Mouse (Mus musculus): ENCODE results near the gene Plcg1.
A peak's percentile ranks its signal among the peaks of the same experiment; 100 is the strongest.

The Plcg1 gene

GRCm38 (mm10) chr2:160736466-160736865 is 5.4 kb downstream of the Plcg1 start:
- DNase-seq, result no peak

DNA sequence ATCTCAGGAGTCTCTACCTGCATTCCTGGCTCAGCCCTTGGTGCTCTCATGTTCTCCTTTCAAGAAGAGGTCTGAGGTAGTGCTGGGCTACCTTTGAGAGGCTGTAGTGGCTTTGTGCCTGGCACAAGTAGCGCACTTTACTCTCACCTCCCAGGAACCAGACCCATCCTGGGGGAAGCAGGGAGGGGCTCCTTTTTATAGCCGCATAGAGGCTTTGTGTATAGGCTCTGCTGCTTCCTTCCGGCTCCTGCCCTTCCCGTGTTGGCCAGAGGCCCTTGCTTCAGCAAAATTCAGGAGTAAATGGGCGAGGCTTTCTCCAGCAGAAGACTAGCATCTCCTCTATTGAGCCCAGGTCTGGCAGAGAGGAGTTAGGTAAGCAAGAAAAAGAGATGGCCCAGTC is 7.3 kb downstream of the Plcg1 start:
- no peak for DNase-seq

- DNase-seq, result no peak
Observed at GRCm38 (mm10) chr2:160739647-160740356, 8.7 kb downstream of the Plcg1 start.

GRCm38 (mm10) chr2:160740521-160741156 is 9.5 kb downstream of the Plcg1 start:
- DNase-seq, result peak; percentile 75

GRCm38 (mm10) chr2:160741580-160741979 is 10.5 kb downstream of the Plcg1 start:
- no peak for DNase-seq

DNA sequence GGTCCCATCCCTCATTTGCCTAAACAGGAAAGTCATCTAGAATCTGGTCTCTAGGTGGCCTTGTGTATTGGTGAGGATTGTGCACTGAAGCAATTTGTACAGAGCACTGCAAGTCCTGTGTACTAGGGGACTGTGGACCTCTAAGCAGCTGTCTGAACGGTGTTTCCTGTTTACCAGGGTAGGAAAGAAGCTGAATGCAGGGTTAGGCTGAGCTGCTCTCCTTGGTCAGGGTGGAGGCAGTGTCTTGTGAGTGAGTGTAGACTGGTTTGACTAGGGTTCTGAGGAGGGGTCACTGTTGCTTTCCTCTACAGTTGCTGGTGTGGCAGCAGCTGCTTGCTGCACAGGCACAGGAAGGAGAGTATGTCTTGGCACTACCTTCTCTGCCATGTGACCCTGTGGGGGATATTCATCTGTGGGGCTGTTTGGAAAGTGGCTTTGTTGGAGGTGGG is 11.1 kb downstream of the Plcg1 start:
- DNase-seq, result peak; percentile 57

GRCm38 (mm10) chr2:160744040-160744822 is 13.1 kb downstream of the Plcg1 start:
- DNase-seq, result peak; percentile 80

DNA sequence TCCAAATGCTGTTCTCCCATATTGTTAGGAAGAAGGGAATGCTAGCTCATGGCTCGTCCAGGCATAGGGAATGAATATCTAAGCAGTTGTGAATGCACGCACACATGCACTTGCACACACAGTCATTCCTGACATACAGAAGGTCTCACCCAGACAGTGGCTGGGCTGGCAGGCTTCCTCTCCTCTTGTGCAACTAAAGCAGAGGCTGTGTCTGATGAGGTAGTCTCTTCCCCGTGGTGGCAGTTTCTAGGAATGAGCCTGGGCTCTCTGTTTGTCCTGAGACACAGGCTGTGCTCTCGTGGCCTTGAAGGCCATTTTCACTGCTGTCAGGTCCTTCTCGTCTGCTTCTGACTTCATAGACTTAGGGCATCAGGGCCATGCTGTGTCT is 13.7 kb downstream of the Plcg1 start:
- no peak for DNase-seq

- DNase-seq, result no peak
Observed at GRCm38 (mm10) chr2:160745497-160745896, 14.4 kb downstream of the Plcg1 start.

DNA sequence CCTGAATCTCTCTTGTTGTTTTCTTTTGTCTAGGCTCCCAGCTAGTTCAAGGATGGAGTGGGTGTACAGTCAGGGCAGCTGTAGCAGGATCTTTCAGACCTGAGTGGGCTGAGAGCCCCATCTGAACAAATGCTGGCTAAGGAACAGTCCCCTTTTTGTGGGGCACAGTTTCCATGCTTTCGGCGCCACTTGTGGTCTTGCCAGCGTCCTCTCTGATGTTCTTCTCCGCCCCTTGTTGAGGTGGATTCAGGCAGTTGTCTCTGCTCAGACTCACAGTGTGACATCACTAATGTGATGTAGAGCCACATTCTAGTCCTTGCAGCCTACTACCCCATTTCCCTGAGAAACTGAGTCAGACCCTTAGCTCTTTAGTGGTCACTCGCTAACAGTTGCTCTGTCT is 15.5 kb downstream of the Plcg1 start:
- peak; percentile 28 for DNase-seq

- DNase-seq, result no peak
Observed at GRCm38 (mm10) chr2:160747075-160747474, 16.0 kb downstream of the Plcg1 start.

DNA sequence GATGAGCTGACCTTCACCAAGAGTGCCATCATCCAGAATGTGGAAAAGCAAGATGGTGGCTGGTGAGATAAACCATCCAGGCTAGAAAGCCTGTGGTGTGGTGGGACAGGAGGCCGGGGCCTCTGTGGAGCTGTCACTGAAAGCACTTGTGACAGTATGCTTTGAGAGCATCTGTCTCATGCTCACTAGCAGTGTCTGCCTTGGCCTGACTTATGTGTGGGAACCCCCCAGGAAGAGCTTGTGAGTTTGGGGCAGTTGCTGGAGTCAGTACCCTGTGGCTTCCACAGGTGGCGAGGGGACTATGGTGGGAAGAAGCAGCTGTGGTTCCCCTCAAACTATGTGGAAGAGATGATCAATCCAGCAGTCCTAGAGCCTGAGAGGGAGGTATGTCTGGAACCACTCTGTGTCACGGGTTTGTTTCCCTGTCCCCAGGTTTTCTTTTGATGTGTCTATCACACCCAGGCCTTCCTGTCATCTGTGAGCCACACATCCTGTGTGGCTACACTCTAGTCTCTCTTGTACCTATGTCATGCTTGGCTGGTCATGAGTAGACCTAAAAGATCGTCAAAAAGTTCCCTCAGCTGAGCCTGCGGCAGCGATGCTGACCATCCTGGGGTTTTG is 25.6 kb downstream of the Plcg1 start:
- DNase-seq, result peak; percentile 37

DNA sequence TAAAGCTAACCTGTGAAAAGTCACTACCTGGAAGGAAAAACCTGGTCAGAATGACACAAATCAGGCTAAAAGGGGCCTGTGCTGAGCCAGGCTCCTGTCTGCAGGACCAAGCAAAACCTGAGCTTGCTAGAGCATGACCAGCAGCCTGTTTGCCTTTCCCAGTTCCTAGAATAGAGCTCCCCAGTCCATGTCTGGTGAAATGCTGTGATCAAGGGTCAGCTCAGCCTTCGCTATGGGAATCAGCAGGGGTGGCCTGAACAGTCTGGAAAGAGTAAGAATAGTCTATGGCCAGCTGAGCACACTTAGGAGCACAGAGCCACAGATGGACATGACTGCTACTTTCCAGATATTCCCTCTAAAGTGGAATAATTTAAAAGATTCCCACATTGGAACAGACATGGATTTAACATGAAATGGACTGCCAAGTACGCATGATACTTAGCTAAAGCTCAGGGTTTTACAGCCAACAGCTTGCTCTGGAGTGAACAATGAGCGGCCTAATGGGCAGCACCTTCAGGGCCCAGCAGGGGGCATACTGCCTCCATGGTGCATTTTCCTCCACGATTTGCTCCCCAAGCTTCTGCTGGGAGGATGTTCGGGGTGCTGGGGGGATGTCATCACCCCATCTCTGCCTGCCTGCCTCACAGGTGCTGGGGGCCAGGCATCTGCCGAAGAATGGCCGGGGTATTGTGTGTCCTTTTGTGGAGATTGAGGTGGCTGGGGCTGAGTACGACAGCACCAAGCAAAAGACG is 29.5 kb downstream of the Plcg1 start:
- DNase-seq, result peak; percentile 49

DNA sequence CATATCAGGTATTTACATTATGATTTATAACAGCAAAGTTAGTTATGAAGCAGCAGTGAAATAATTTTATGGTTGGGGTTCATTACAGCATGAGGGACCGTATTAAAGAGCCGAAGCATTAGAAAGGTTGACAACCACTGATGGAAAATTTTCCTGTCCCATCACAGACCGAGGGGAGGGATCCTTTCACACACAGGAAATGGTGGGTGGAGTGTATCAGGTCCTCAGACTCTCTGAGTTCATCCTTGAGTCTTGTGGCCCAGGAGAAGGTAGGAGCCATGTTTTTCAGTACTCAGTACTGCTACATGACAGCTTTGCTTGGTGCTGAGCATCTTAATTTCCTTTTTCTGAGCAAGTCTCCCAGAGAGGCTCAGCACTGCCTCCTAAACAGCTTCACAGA is 32.7 kb downstream of the Plcg1 start:
- DNase-seq, result no peak

DNA sequence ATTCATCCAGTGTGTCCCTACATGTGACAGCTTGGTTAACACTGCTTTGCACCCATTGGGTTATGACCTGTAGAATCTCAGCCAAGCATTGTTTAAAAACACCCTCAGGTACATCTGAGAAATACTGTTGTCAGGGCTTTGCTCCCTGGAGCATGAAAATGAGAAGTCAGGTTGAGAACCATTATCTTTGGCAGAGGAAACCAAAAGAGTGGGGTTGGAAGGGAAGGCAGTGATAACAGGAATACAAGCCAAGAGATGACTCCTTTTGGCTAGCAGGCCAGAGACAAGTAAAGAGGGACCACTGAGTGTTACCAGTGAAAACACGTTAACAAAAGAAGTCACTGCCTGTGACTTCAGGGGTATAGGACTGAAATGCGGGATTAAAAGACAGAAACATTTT is 33.3 kb downstream of the Plcg1 start:
- DNase-seq, result no peak

DNA sequence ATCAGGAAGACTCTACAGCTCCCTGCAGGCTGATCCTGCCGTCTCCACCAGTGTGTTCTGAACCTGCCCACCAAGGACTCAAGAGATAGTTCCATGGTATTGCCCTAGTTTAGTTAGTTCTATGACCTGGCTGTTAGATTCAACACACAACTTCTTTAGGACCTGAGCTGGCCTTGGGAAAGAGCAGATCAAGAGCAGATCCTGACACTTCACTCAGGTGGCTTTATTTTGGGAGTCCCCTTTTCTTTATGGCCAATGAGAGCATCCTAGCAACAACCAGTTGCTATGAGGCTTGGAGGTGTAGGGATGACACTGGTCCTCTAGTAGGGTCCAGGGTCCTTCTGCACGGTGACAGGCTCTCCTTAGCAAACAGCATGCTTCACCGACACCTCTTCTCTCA is 34.0 kb downstream of the Plcg1 start:
- no peak for DNase-seq

DNA sequence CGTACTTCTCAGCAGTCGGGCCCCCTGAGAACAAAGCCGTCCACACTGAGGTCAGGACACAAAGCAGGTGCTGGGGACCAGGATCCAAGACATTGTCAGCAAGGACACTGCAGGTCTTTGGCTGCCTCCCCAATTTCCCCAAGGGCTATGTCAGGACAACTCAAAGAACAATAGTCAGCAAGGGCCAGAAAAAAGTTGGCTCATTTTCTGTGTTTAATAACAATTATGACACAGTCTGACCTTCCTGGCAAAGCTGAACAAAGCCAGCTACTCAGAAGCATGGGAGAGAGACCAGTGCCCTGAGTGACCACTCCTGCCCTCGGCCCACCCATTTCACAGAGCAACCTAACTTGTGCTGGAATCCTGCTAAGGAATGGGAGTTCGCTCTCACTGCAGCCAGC is 35.3 kb downstream of the Plcg1 start:
- DNase-seq, result peak; percentile 2

DNA sequence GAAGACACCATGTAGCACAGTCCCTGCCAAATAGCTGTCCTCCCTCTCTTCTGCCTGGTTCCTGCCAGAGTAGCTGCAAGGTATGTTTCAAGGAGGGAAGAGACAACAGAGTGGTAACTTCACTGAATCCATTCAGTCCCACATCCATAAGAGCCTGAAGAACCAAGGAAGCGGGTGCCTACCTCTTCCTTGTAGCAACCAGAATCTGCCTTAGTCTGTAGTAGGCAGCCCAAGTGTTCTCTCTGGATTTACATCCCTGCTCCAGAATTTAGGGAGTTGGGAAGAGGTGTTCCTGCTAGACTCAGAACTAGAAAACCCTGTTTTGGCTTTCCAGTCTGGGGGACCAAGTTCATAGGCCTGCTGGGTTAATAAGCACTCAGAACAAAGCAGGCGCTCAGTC is 36.1 kb downstream of the Plcg1 start:
- no peak for DNase-seq

- DNase-seq, result peak; percentile 2
Observed at GRCm38 (mm10) chr2:160768097-160768695, 37.1 kb downstream of the Plcg1 start.

GRCm38 (mm10) chr2:160768997-160769396 is 37.9 kb downstream of the Plcg1 start:
- DNase-seq, result peak; percentile 2

DNA sequence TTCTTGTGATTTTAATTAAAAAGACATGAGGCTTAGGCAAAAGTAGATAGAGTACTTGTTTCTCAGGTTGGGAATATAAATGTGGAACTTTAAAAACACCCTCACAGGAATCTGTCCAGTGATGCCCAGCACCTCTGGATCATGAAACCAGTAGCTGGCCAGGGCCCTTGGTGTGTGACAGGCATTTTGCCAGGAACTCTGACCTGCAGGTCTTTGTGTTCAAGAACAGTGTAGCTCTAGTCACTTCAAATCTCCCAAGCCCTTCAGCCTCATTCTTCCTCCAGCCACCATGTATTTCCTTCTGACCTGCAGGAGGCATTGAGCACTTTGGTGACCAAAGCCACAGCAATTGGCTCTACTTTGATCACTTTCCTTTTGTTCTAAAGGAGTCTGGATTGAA is 39.3 kb downstream of the Plcg1 start:
- no peak for DNase-seq

- DNase-seq, result no peak
Observed at GRCm38 (mm10) chr2:160770871-160771270, 39.8 kb downstream of the Plcg1 start.
